Mouse (Mus musculus): ENCODE results near the gene Hnrnpul2.

Gene Hnrnpul2

DNA sequence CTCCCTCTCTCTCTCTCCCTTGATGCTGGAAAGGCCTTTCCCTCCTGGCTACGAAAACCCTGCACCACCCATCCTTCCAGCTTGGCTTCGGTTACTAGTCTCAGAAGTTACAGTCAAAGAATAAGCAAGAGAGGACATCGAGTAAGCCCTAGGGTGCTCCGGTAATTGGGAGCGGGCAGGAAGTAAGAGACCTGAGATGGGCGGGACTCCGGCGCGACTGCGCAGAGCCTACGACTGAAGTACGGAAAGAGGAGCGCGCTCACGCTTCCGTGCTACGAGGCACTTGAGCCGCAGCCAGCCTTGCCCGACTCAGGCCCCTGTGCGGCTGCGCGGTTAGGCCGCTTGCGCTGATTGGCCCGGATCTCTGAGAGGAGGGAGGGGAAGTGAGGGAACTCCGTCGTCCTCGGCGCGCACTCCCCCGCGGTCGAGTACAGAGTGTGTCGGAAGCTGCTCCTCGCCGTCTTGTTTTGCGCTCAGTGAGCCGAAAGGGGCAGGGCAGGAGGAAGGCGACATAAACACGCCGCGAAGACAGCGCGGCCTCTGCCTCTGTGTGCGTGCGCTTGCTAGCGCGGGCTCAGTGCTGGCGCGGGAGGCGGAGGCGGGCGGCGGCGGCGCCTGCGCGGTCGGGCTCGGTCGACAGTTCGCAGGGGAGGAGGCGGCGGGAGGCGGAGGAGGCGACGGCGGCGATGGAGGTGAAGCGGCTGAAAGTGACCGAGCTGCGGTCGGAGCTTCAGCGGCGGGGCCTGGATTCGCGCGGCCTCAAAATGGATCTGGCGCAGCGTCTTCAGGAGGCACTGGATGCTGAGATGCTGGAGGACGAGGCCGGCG is at the start of gene Hnrnpul2:
Hnrnpul2 (plus strand) TSS at position 415 of the 828 bp plus-strand sequence.
- peak; percentile 99 for DNase-seq (ENCODE audit: low read depth, low spot score)

DNA sequence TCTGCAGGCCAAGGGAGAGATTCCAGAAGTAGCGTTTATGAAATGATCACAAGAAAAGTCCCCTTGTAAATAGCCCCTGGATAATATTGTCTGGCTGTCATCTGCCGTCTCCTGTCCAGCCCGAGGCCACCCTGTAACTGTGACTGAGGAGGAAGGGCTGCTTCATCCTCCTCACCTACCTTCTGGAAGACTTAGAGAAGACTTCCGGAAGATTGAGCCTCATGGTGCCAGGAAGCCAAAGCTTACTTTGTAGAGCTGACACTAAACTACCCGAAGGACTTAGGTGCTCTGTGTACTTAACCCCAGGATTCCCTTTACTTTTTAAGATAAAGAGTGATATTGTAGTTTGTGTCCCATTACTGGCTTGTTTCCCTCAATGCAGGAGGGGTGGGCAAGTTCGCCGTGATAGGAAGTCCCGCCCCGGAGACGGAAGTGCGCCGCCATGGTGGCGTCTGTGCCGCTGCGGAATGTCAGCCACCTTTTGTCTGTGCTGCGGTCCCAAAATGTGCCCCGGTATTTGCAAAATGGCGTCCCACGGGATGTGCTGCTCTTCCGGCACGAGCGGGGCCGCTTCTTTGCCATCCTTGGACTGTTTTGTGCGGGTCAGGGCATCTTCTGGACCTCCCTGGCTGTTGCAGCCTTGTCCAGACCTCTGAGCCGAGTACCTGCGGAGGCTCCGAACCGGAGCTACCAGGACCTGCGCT is 49.1 kb upstream of the Hnrnpul2 start, which contains the start of gene Tmem223:
Tmem223 (plus strand) TSS at position 430 of the 704 bp plus-strand sequence.
- peak; percentile 77 for DNase-seq (ENCODE audit: low read depth, low spot score)

GRCm38 (mm10) chr19:8772996-8773395 is 46.8 kb upstream of the Hnrnpul2 start:
- DNase-seq (ENCODE audit: low read depth, low spot score) = no peak

GRCm38 (mm10) chr19:8773409-8773808 is 46.4 kb upstream of the Hnrnpul2 start:
- no peak for DNase-seq (ENCODE audit: low read depth, low spot score)

DNA sequence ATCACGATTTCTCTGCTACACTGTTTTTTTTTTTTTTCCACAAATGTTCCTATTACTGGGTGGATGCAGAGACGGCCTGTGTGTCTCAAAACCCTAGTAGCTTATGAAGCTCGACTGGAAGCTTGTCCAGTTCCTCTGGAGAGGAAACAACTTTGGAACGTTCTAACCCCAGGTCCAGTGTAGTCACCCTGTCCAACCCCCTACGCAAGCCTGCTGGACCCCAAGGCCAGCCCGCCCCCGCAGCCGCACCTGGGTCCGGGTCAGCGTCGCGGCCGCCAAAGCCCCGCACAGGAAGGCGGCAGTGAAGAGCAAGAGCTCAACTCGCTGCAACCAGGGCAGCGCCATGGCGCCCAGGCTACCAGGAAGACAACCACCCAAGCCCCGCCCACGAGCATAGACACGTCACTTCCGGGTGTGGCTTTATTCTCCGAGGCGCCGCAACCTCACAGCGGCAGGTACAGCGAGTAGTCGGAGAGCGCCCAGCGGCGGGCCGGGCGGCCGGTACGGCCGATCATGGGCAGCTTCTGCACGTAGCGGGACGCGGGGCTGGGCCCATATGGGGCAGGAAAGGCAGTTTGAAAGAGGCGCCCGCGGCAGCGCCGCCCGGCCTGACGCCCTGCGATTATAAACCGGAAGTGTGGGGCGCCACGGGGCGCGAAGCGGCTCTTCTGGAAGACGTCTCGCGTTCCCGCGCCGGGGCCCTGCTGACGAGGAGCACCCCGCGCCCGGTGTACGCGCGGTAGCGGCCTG is 45.5 kb upstream of the Hnrnpul2 start, which contains the start of gene Tmem179b:
Tmem179b (minus strand) TSS at position 382 of the 750 bp plus-strand sequence.
- peak; percentile 93 for DNase-seq (ENCODE audit: low read depth, low spot score)

- no peak for DNase-seq (ENCODE audit: low read depth, low spot score)
Measured at GRCm38 (mm10) chr19:8774951-8775421, 44.8 kb upstream of the Hnrnpul2 start.

- peak; percentile 99 for DNase-seq (ENCODE audit: low read depth, low spot score)
Measured at GRCm38 (mm10) chr19:8786008-8786781, 33.6 kb upstream of the Hnrnpul2 start, which contains the start of gene Taf6l. TSS of gene Taf6l (minus strand) at chr19:8786417.

DNA sequence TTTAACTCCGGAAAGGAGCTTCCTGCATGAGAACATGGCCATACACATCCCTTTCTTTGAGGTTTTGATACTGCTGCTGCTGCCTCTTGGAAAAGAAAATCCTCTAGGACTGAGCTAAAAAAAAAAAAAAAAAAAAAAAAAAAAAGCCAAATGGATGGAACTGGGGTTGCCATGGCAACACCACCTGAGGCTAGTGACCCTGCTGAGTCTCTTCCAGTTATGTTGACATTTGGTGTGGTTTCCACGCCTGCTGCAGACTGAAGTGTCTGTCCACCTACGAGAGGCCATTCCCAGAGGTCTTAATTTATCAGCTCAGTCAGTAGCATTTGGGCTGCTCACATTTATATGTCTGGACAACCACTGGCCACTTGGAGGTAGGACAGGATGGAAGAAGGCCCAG is 31.3 kb upstream of the Hnrnpul2 start:
- DNase-seq (ENCODE audit: low read depth, low spot score) = peak; percentile 38

- no peak for DNase-seq (ENCODE audit: low read depth, low spot score)
Measured at GRCm38 (mm10) chr19:8789171-8789570, 30.6 kb upstream of the Hnrnpul2 start.

- DNase-seq (ENCODE audit: low read depth, low spot score) = no peak
Measured at GRCm38 (mm10) chr19:8790171-8790570, 29.6 kb upstream of the Hnrnpul2 start.

DNA sequence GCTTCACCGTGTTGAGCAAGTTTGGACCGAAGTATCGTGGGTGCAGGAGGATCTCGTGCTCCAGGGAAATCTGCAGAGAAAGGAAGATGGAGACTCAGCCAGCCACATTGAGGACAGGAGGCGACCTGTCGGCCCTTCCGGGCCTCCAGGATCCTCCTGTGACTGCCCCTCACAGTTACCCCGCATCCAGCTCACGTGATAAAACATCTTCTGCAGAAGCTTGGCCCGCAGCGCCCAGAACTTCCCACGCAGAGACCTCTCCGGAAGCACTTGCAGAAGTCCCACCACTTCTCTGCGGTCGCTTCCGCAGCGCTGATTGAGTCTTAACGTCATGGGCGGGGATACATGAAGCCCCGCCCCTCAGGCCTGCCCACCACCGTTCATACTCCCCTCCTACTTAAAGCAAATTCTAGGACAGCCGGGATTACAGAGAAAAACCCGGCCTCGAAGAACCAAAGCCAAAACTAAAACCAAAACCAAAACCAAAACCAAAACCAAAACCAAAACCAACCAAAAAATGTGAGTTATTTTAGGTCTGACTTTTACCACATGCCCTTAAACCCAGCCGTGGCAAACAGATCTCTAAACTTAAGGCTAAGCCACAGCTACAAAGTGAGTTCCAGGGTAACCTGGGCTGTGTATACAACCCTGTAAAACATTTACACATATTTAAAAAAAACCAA is 21.4 kb upstream of the Hnrnpul2 start, which contains the start of gene Polr2g:
Polr2g (minus strand) TSS at position 314 of the 683 bp plus-strand sequence.
- DNase-seq (ENCODE audit: low read depth, low spot score) = peak; percentile 95

GRCm38 (mm10) chr19:8798947-8799315 is 20.9 kb upstream of the Hnrnpul2 start:
- DNase-seq (ENCODE audit: low read depth, low spot score) = no peak

- peak; percentile 99 for DNase-seq (ENCODE audit: low read depth, low spot score)
Measured at GRCm38 (mm10) chr19:8802130-8802821, 17.5 kb upstream of the Hnrnpul2 start, which contains the start of gene Zbtb3. TSS of gene Zbtb3 (plus strand) at chr19:8802555.

- DNase-seq (ENCODE audit: low read depth, low spot score) = no peak
Measured at GRCm38 (mm10) chr19:8803204-8803780, 16.5 kb upstream of the Hnrnpul2 start.

- no peak for DNase-seq (ENCODE audit: low read depth, low spot score)
Measured at GRCm38 (mm10) chr19:8803879-8804660, 15.7 kb upstream of the Hnrnpul2 start.

DNA sequence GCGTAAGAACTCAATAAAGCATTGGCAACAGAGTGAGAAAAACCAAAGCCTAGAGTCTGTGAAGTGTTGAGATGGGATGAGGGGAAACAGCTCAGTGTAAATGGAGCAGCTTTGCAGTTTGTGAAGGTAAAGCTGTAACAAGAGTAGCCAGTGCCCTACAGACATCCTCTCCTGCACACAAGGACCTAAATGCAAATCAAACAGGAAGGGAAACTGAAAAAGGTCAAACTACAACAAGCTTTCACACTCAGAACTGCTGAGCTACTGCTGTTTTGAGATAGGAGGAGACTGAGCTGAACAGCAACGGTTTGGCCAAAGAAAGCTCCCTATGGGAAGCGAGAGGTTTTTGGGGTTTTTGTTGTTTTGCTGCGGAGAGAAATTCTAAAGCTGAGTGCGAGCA is 13.0 kb upstream of the Hnrnpul2 start:
- no peak for DNase-seq (ENCODE audit: low read depth, low spot score)

DNA sequence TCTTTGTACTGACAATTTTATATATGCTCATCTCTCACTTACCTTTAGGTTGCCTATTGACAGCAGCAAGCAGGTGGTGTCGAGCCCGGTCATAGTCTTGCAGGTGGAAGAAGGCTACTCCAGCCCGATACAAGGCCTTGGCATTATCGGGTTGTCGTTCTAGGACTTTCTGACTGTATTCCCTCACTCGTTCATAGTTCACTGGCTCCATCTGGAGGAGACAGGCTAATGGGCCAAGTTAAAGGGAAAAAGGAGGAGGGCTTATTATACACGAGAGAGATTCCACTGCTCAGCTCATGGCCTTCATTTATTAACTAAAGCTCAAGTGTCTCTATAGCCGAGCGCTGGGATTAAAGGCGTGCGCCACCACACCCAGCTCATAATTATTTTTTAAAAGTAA is 4.0 kb upstream of the Hnrnpul2 start:
- no peak for DNase-seq (ENCODE audit: low read depth, low spot score)

- DNase-seq (ENCODE audit: low read depth, low spot score) = no peak
Measured at GRCm38 (mm10) chr19:8817001-8817400, 2.8 kb upstream of the Hnrnpul2 start.
